Mouse (Mus musculus) yolk sac, embryonic 10.5 days (tissue): ENCODE data around the gene Synj1.

Experiments
- DNase-seq: peaks from one replicate; pipeline ENCODE4 v3.0.0-alpha.2; 2017; ENCODE audit warnings: low spot score

Synj1 gene

GRCm38 (mm10) chr16:91011021-91011683 is at the start of gene Synj1:
Gene Synj1, minus strand, starts transcription at chr16:91011308.
- DNase-seq, result peak; percentile 93

- no peak for DNase-seq
Measured at GRCm38 (mm10) chr16:91057741-91058140, 46.6 kb upstream of the Synj1 start.

GRCm38 (mm10) chr16:91057261-91057660 is 46.2 kb upstream of the Synj1 start:
- no peak for DNase-seq

DNA sequence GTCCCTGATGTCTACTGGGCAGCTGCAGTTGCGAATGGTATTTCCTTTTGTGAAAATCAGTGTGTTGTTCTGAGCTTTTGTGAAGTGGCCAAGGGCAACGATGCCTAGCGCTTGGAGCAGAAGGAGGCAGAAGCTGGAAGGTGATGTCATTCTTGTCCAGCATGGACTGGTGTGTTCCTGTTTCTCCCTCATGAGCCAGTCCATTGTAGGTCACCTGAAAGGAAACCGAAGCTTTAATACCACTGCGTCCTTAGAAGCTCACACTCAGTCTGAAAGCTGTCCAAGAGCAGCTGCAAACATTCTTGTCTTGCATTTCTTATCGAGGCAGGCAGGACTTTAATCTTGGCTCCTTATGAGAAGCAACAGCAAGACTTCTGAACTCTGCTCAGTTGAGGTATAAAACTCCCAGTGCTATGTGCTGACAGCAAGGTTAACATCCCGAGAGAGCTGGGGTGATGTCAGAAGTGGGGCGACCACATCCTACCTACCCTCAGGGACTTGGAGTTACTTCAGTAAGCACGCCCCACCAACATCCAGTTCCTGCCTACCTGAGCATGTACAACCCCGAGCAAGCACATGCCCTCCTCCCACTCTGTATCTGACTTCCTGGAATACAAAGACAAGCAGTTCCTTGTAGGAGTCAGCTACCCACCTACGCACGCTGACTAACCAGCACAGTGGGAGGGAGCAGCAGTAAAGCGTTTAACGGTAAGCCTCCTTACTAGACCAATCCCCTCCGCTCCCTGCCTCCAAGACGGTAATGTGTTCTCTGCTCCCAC is 45.1 kb upstream of the Synj1 start:
- DNase-seq, result peak; percentile 22

GRCm38 (mm10) chr16:91055150-91055549 is 44.0 kb upstream of the Synj1 start:
- DNase-seq, result no peak

DNA sequence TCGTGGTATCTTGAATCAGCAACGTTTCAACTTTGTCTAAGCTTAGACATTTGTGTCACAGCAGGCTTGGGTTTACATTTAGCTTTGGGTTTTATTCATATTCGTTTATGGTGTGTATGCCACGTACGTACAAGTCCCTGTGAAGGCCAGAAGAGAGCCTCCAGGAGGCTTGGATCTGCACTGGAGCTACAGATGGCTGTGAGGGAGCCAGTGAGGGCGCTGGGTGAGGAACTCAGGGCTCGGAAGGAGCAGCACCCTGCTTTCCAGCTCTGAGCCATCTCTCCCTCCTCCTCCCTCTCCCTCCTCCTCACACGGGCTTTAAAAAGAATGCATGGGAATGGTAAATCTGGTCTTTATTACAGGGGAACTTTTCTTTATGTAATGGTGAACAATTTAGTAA is 42.5 kb upstream of the Synj1 start:
- no peak for DNase-seq

DNA sequence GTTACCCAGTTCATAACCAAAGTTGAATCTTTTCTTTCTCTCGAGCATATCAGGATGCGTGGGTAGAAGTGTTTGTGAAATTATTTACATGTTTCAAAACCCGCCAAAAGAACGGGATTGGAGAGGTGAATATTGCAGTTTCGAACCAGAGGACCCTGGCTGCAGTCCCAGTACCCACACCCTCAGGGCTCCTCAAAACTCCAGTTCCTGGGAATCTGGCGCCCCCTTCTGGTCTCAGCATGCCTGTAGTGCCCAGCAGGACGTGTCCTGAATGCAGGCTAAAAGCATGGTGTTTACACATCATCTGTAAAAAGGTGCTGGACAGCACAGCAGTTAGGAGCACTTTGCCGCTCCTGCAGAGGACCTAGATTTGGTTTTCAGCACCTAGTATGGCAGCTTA is 34.4 kb upstream of the Synj1 start:
- no peak for DNase-seq

GRCm38 (mm10) chr16:91044270-91045182 is 33.4 kb upstream of the Synj1 start, which contains the start of gene Paxbp1:
Gene Paxbp1, minus strand, starts transcription at chr16:91044543.
- peak; percentile 99 for DNase-seq

GRCm38 (mm10) chr16:91043461-91044248 is 32.5 kb upstream of the Synj1 start:
- peak; percentile 70 for DNase-seq

- no peak for DNase-seq
Measured at GRCm38 (mm10) chr16:91042640-91043039, 31.5 kb upstream of the Synj1 start.

- DNase-seq, result no peak
Measured at GRCm38 (mm10) chr16:91035866-91036265, 24.8 kb upstream of the Synj1 start.

DNA sequence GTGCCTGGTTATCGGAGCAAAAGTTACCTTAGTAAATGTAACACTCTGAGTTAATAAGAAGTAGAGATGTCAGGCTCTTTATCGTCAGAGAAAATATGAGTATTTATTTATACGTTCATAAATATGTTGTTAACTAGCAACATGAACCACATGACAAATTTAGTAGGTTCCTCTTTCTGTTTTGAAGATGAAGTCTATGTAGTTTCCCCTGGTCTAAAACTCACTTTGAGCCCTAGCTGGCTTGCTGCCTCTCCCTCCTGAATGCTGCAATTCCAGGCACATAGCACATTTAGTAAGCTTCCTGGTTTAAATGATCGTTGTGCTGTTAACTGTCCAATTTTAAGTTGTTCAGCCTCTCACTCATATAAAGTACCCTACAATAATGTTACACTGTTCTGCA is 19.6 kb upstream of the Synj1 start:
- DNase-seq, result no peak

GRCm38 (mm10) chr16:91029901-91030300 is 18.8 kb upstream of the Synj1 start:
- DNase-seq, result no peak

DNA sequence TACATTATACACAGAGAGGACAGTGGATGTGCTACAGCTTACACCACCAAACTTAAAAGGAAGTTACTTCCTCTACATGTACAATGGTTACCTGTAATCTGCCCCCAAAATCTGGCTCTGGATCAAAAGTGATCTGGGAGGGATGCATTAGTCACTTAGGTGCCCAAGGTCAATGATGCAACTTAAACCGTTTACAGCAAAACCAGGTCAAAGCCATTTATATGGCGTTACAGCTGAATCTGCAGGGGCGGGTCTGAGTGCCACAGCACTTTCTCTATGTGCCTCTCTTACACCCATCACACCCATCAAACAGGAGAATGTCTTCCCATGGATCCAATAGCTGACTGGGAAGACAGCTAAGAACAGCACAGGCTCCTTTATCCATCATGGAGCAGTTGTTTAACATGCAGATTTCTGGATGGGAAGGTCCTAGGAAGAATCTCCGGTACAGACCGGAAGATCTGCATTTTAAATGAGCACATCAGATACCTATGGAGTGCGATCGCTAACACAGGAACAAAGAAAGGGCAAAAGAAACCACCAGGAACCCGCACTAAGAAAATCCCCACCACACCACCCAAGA is 18.1 kb upstream of the Synj1 start:
- DNase-seq, result no peak

GRCm38 (mm10) chr16:91026290-91026689 is 15.2 kb upstream of the Synj1 start:
- DNase-seq, result no peak

- no peak for DNase-seq
Measured at GRCm38 (mm10) chr16:91023384-91023783, 12.3 kb upstream of the Synj1 start.

- no peak for DNase-seq
Measured at GRCm38 (mm10) chr16:91020842-91021483, 9.9 kb upstream of the Synj1 start.

GRCm38 (mm10) chr16:91019476-91019875 is 8.4 kb upstream of the Synj1 start:
- no peak for DNase-seq

- no peak for DNase-seq
Measured at GRCm38 (mm10) chr16:91015761-91016160, 4.7 kb upstream of the Synj1 start.

GRCm38 (mm10) chr16:91011847-91012246 is 739 bp upstream of the Synj1 start:
- no peak for DNase-seq

DNA sequence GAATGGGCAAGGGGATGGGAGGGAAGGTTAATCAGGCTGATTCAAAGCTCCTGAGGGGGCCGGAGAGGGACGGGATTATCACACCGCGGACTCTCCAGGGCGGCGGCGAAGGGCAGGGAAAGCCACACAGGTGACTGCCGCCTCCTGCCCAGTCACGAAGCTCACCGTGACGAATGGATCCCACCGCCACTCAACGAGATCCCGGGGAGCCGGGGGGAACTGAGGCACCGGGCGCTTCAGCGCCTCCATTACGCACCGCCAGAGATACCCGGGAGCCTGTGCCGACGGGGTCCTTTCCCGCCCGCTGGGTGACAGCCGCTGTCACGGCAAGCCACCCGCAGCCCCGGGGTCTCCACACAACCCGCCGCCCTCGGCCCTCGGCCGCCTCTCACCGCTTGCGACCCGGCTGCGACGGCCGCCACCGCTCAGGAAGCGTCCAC is 507 bp downstream of the Synj1 start:
- DNase-seq, result no peak
